Mouse (Mus musculus): Measurements from ENCODE around the gene Miga1. TPM values are rescaled to one million over a fixed set of nuclear protein-coding genes. Genes with fewer than 3 reads are reported as not detected.
"Not testable (repeated sequence)": the region's sequence is repeated elsewhere in the genome, so short reads cannot be mapped to it uniquely, and the experiment has no call there.

The Miga1 gene
- polyA plus RNA-seq, 1 experiment from 2014 or later = 12.8 TPM

DNA sequence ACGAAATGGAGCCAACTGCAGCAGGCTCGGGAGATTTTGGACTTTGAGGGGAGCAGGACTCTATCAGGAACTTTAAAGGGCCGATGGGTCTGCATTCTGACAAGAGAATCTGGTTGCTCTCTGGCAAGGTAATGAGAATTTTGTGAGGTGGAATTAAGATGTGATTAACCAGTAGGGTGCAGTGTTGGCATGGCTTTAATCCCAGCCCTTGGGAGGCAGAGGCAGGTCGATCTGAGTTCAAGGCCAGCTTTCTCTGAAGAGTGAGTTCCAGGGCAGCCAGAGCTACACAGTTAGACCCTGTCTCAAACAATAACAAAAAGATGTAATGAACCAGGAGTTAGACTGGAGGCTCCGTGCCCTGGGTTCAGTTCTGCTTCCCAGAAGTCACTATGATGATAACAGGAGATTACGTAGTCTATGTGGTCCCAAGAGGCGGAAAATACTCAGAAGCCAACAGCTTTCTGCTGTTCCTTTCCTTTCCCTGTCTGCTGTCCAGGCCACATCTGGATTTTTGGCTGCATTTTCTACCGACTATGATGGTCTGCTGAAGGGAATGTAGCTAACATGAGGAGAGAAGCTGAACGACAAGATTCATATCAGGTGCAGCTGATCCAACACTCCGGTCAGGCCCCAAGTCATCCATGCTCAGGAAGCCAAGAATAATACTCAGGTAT lies 19.1 kb downstream of the Miga1 start:
- Histone ChIP-seq H3K27me3 (no peaks in the 10 kb centered on the region), H3K9ac (no peak overlapping the region), H3K9me3 (replicated peaks) (no peaks in the 10 kb centered on the region), H3K4me2 (no peak overlapping the region), H3K36me3 (peaks cover 11% of the 10 kb centered on the region; the same call in 1 of the 2 replicates), H3K27ac (peak overlapping the region; percentile 33; the same call in 1 of the 2 replicates), H3K4me3 (no peak overlapping the region), H3K4me1 (replicated peaks) (no peaks in the 10 kb centered on the region; the same call in 1 of the 2 replicates)
- WGBS = 76% methylated on average over 10 of the region's 10 CpGs
- ATAC-seq (replicated peaks; ENCODE audit: insufficient number of reproducible peaks, insufficient read depth, low FRiP score, low read depth) = no peak

GRCm38 (mm10) chr3:152316447-152317173 lies 23.6 kb downstream of the Miga1 start:
- ATAC-seq (replicated peaks; ENCODE audit: insufficient number of reproducible peaks, insufficient read depth, low FRiP score, low read depth); H3K4me3 ChIP-seq; H3K27ac ChIP-seq; H3K9ac ChIP-seq; H3K9me3 ChIP-seq (replicated peaks); H3K27me3 ChIP-seq; H3K4me2 ChIP-seq: not testable (repeated sequence)
- peaks cover 13% of the 10 kb centered on the region for H3K4me1 ChIP-seq (replicated peaks)
- 68% methylated on average over 9 of the region's 9 CpGs for WGBS
- H3K36me3 ChIP-seq = peaks cover 15% of the 10 kb centered on the region

DNA sequence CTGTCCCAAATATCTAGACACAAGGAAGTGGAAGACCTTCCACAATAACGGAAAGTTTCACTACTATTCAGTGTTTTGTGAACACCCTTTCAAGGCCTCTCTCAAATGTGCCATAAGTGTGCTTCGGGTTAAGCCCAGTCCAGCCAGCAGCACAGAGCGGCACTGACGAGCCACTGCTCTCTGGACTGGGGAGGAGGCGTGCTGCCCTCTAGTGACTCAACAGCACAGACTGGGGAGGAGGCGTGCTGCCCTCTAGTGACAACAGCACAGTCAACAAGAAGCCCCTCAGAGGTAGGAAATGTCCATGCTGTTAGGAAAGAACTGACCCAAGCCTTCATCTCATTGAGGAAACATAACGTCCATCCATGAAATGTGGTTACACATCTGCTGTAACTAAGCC lies 24.6 kb downstream of the Miga1 start:
- peaks cover 13% of the 10 kb centered on the region for H3K4me1 ChIP-seq (replicated peaks)
- H3K27ac ChIP-seq = peak overlapping the region; percentile 37; the same call in 1 of the 2 replicates
- 7% methylated on average over 7 of the region's 7 CpGs for WGBS

DNA sequence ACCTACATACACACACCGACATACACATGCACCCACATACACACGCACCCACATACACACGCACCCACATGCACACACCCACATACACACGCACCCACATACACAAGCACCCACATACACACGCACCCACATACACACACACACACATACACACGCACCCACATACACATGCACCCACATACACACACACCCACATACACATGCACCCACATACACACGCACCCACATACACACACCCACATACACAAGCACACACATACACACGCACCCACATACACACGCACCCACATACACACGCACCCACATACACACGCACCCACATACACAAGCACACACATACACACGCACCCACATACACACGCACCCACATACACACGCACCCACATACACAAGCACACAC lies 25.5 kb downstream of the Miga1 start:
- H3K9me3 ChIP-seq (replicated peaks); H3K4me2 ChIP-seq; H3K9ac ChIP-seq; H3K27ac ChIP-seq; H3K27me3 ChIP-seq; ATAC-seq (replicated peaks; ENCODE audit: insufficient number of reproducible peaks, insufficient read depth, low FRiP score, low read depth); H3K36me3 ChIP-seq; H3K4me3 ChIP-seq: not testable (repeated sequence)
- peaks cover 21% of the 10 kb centered on the region for H3K4me1 ChIP-seq (replicated peaks)
- WGBS = 79% methylated on average over 14 of the region's 14 CpGs

More for the DNA sequence above, 24.6 kb downstream of the Miga1 start:
- H3K9ac ChIP-seq = no peak overlapping the region
- ATAC-seq (replicated peaks; ENCODE audit: insufficient number of reproducible peaks, insufficient read depth, low FRiP score, low read depth) = peak; percentile 87
- H3K9me3 ChIP-seq (replicated peaks) = no peaks in the 10 kb centered on the region
- H3K4me3 ChIP-seq = no peak overlapping the region
- no peak overlapping the region for H3K4me2 ChIP-seq
- H3K36me3 ChIP-seq = peaks cover 12% of the 10 kb centered on the region
- no peaks in the 10 kb centered on the region for H3K27me3 ChIP-seq

DNA sequence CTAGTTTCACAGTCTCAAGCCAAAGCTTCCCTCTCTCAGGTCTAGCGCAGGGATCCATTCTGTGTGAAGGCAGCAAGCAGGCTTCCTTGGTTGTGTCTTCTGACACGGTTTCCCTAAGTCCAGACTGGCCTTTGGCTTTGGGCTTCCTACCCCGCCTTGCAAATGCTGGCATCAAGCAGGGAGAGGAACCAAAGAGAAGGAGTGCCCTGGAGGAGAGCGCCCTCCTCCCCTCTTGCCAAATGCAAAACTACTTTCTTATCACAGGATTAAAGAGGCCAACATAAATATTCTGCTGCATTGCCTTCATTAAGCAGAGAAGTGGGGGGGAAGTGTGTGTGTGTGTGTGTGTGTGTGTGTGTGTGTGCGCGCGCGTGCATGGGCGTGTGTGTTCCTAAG lies 31.0 kb downstream of the Miga1 start:
- peak overlapping the region; percentile 19; the same call in 1 of the 2 replicates for H3K9ac ChIP-seq
- H3K4me1 ChIP-seq (replicated peaks) = peaks cover 62% of the 10 kb centered on the region
- ATAC-seq (replicated peaks; ENCODE audit: insufficient number of reproducible peaks, insufficient read depth, low FRiP score, low read depth) = 0 out of 2 replicates have a peak, but pooled peaks have one; percentile 29

GRCm38 (mm10) chr3:152308485-152309249 lies 31.5 kb downstream of the Miga1 start:
- H3K27me3 ChIP-seq = no peaks in the 10 kb centered on the region
- peak; percentile 62 for ATAC-seq (replicated peaks; ENCODE audit: insufficient number of reproducible peaks, insufficient read depth, low FRiP score, low read depth)
- peak overlapping the region; percentile 19; the same call in 1 of the 2 replicates for H3K9ac ChIP-seq
- H3K36me3 ChIP-seq = peaks cover 7% of the 10 kb centered on the region
- H3K27ac ChIP-seq = peak overlapping the region; percentile 94
- peaks cover 63% of the 10 kb centered on the region for H3K4me1 ChIP-seq (replicated peaks)
- peak overlapping the region; percentile 22; the same call in 1 of the 2 replicates for H3K4me2 ChIP-seq
- 8% methylated on average over 10 of the region's 10 CpGs for WGBS
- H3K9me3 ChIP-seq (replicated peaks) = no peaks in the 10 kb centered on the region
- H3K4me3 ChIP-seq = no peak overlapping the region

More for the DNA sequence above, 31.0 kb downstream of the Miga1 start:
- Histone ChIP-seq H3K4me3 (no peak overlapping the region), H3K27me3 (no peaks in the 10 kb centered on the region), H3K9me3 (replicated peaks) (no peaks in the 10 kb centered on the region), H3K4me2 (peak overlapping the region; percentile 22; the same call in 1 of the 2 replicates), H3K27ac (peak overlapping the region; percentile 94), H3K36me3 (peaks cover 7% of the 10 kb centered on the region)
- WGBS = 57% methylated on average over 9 of the region's 9 CpGs

GRCm38 (mm10) chr3:152305971-152306370 lies 34.2 kb downstream of the Miga1 start:
- Histone ChIP-seq H3K9ac (peak overlapping the region; percentile 25; the same call in 1 of the 2 replicates), H3K4me1 (replicated peaks) (peaks cover 61% of the 10 kb centered on the region), H3K9me3 (replicated peaks) (no peaks in the 10 kb centered on the region), H3K27me3 (no peaks in the 10 kb centered on the region), H3K36me3 (peaks cover under 1% of the 10 kb centered on the region; the same call in 1 of the 2 replicates), H3K4me3 (no peak overlapping the region), H3K4me2 (no peak overlapping the region), H3K27ac (peak overlapping the region; percentile 96)
- ATAC-seq (replicated peaks; ENCODE audit: insufficient number of reproducible peaks, insufficient read depth, low FRiP score, low read depth) = no peak
- 55% methylated on average over 4 of the region's 4 CpGs for whole genome bisulfite sequencing

- Histone ChIP-seq H3K27ac (peak overlapping the region; percentile 96), H3K4me3 (no peak overlapping the region), H3K9me3 (replicated peaks) (no peaks in the 10 kb centered on the region), H3K4me2 (no peak overlapping the region), H3K27me3 (no peaks in the 10 kb centered on the region), H3K36me3 (peaks cover 5% of the 10 kb centered on the region; the same call in 1 of the 2 replicates), H3K4me1 (replicated peaks) (peaks cover 58% of the 10 kb centered on the region), H3K9ac (no peak overlapping the region)
- 0 out of 2 replicates have a peak, but pooled peaks have one; percentile 13 for ATAC-seq (replicated peaks; ENCODE audit: insufficient number of reproducible peaks, insufficient read depth, low FRiP score, low read depth)
- WGBS = 35% methylated on average over 8 of the region's 8 CpGs
Observed at GRCm38 (mm10) chr3:152305080-152305479, 35.1 kb downstream of the Miga1 start.

DNA sequence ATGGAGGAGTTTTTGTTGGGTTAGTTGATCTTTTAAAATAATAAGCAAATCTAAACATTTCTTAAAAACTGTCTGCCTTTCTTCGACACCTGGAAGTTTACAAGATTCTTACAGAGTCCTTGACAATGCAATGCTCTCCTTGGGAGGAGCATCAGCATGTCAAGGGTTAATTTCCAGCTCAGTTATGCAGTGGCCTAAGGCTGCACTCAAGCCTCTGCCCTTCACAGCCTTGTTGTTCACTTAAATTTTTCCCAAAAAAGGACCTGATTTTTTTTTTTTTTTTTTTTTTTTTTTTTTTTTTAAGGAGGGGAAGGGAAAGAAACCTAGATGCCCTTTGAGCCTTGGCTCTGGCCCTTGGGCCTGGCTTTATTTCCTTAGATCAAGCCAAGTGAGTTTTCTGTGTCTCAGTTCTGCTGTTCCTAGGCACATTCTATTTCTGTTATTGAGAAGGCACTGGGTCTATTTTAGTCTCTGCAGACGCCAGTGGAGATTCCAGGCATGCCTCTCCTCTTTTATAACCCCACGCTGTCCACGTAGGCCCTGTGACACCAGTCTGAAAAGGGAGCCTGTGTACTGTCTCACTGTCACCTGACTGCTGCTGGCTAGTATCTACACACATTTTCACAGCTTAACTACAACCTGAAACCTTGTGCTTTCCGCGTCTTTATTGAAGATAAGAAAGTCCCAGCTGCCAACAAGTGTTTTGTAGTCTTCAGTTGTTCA lies 36.0 kb downstream of the Miga1 start:
- ATAC-seq (replicated peaks; ENCODE audit: insufficient number of reproducible peaks, insufficient read depth, low FRiP score, low read depth) = peak; percentile 84
- H3K27ac ChIP-seq = peak overlapping the region; percentile 96
- H3K4me3 ChIP-seq = no peak overlapping the region
- no peaks in the 10 kb centered on the region for H3K9me3 ChIP-seq (replicated peaks)
- WGBS = 28% methylated on average over 6 of the region's 6 CpGs
- H3K27me3 ChIP-seq = no peaks in the 10 kb centered on the region
- H3K4me1 ChIP-seq (replicated peaks) = peaks cover 49% of the 10 kb centered on the region
- no peak overlapping the region for H3K9ac ChIP-seq
- peaks cover 5% of the 10 kb centered on the region; the same call in 1 of the 2 replicates for H3K36me3 ChIP-seq
- H3K4me2 ChIP-seq = 0 out of 2 replicates have a peak overlapping the region, but pooled peaks have one; percentile 11

GRCm38 (mm10) chr3:152302991-152303390 lies 37.2 kb downstream of the Miga1 start:
- Histone ChIP-seq H3K4me1 (replicated peaks) (peaks cover 39% of the 10 kb centered on the region), H3K9me3 (replicated peaks) (no peaks in the 10 kb centered on the region), H3K4me2 (no peak overlapping the region), H3K9ac (peak overlapping the region; percentile 26; the same call in 1 of the 2 replicates), H3K36me3 (peaks cover 5% of the 10 kb centered on the region; the same call in 1 of the 2 replicates), H3K27me3 (no peaks in the 10 kb centered on the region), H3K4me3 (no peak overlapping the region), H3K27ac (peak overlapping the region; percentile 96)
- no peak for ATAC-seq (replicated peaks; ENCODE audit: insufficient number of reproducible peaks, insufficient read depth, low FRiP score, low read depth)
- 50% methylated on average over 9 of the region's 9 CpGs for WGBS
